Mouse (Mus musculus): ENCODE data around the gene Sphk2. TPM values are rescaled to one million over a fixed set of nuclear protein-coding genes. Genes with fewer than 3 reads are reported as not detected.

Gene Sphk2
- 19.3 TPM for polyA plus RNA-seq (2014; fragmentation: Illumina TruSeq; extraction: RNeasy Lipid Tissue Mini Kit (QIAGEN cat#74804); ENCODE audit: low read depth, low replicate concordance)

DNA sequence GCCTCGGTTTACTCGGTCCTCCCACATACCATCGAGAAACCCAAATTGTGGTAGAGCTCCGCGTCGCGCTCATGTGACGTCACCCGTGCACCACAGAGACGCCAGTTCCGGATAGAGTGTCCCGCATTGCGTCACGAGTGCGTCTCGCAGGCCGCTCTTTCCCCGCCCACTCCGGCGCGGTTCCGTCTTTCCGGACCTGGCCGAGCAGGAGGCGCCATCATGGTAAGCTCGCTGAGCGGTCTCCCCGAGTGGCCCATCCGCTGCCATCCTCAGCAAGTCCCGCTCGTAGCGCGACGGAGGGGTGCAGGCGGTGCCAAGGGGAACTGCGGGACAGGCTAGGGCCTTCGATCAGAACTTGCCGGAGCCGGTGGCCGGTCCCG is at the start of gene Sphk2:
Gene Sphk2, minus strand, starts transcription at position 85 of the 380 bp plus-strand sequence.

GRCm38 (mm10) chr7:45725713-45726112 is 7.9 kb upstream of the Sphk2 start, which contains the start of gene Spaca4:
TSS of gene Spaca4 (minus strand) at chr7:45725813.

DNA sequence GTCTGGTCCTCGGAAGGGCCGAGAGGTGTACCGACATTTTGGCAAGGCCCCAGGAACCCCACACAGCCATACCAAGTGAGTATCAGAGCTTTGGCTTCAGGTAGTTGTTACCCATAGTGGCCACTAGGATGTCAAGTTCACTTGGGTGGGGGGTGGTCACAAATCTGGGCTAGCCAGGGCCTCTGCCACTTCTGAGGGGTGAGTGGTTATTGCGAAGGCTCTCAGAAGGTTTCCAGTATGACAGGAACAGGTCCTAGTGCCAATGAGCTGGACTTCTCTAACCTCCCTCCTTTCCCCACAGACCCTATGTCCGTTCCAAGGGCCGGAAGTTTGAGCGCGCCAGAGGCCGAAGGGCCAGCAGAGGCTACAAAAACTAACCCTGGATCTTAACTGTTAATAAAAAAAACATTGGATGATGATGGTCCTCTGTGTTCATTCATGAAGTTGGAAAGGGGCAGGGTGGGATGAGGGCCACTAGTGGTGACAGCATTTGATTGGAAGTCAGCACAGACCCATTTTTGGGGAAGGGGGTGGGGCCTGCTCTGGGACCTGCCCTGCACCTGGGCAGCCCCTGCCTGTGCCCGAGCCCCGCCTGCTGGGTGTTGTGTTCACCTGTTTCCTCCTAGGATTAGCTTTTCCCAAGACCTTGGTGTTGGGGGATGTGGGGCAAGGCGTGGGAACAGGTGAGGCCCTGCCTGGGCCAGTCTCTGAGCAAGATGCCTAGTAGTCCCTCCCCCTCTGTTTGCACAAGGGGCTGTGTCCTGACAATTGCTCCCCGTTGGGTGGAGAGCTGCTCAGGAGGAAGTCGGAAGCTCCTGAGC is 2.8 kb upstream of the Sphk2 start, which contains the start of gene Fam83e:
Gene Fam83e, plus strand, starts transcription at position 800 of the 821 bp plus-strand sequence.

DNA sequence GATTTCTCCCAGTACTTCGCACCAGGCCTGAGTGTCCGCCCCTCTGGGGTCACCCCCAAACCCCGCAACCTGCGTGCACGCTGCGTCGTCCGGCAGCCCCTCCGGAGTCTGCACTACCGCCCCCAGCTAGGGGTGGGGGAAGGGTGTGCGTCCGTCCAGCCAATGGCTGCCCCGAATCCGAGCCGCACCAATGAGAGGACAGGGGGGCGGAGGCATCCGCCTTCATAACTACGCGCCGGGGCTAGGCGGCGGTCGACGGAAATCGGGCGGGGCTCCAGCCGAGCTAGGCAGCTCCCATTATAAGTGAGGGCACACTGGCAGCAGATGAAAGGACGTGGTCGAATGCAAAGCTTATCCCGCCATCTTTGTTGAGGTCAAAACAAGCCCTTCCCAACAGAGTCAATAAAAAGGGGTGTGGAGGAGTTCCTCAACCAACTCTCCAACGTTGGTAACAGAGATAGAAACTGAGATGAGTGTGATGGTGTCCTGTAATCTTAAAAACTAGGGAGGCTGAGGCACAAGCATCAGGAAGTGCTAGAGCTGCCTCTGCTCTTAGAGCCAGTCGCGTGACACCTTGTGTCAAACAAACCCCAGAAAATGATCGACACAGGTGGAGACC is 2.6 kb downstream of the Sphk2 start, which contains the start of gene Rpl18:
Gene Rpl18, plus strand, starts transcription at position 368 of the 619 bp plus-strand sequence.

DNA sequence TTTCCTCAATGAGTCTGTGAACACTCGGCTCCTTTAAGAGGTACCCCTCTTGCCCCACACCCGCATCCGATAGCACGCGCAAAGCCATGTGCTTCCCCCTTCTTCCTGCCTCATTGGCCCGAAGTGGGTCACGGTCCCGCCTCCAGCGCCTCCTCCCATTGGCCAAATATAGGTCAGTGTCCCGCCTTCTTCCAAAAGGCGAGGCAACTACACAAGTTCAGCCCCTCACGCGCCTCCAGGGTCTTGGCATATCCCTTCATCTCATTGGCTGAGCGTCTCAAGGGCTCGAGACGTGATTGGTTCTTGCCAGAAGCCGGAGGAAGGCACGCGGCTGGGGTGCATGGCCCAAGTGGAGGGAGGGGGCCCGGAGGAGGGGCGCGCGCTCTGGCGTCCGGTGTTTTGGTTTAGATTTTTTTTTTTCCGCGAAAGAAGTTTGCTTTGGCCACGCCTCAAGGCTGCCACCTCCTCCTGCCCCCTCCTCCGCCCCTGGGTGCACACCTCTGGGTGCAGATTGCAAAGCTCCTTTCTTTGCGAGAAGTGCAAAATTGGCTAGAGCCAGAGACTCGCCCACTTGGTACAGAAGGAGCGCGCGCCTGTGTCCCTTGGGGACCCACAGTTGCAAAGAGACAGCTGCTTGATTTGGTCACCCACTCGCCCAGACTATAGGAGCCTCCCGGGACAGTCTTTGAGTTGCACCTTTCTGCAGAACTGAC is 12.9 kb downstream of the Sphk2 start, which contains the start of gene Dbp:
Gene Dbp, plus strand, starts transcription at position 359 of the 713 bp plus-strand sequence.

DNA sequence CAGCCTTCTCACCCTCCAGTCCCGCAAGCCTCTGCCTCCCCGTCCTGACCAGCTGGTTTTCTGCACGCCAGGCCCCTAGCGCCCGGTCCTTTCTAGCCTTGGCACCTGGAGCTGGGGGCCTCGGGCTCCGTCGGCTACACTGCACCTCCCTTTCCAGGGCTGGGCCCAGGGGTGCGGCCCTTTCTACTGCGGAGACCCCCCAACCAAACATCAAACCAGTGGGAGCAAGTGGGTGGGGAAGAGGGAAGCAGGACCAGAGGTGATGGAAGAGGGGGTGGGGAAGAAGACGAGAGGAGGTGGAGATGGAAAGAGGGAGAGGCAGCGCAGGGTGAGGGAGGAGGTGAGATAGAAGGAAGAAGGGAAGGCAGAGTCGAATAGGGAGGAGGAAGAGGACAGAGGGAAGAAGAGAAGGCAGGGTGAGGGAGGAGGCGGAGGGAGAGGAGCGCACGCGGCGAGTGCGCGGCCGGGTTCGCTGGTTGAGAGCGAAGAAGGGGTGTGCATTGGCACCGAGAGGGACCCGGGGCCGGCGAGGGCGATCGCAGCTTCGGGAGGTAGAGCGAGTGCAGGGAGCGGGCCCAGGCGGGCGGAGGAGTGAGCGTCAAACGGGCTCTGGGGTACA is 18.2 kb downstream of the Sphk2 start, which contains the start of gene Car11:
Gene Car11, plus strand, starts transcription at position 321 of the 619 bp plus-strand sequence.

GRCm38 (mm10) chr7:45693921-45694591 is 23.7 kb downstream of the Sphk2 start, which contains the start of gene Sec1:
TSS of gene Sec1 (minus strand) at chr7:45694402.

GRCm38 (mm10) chr7:45683396-45684050 is 34.3 kb downstream of the Sphk2 start, which contains the start of gene Ntn5:
TSS of gene Ntn5 (plus strand) at chr7:45684022.

GRCm38 (mm10) chr7:45666161-45666560 is 51.6 kb downstream of the Sphk2 start, which contains the start of gene Fut2:
TSS of gene Fut2 (minus strand) at chr7:45666394.

Other genes with a start within 250 kb of the Sphk2 start
- gene Tulp2, start 236.1 kb downstream of the Sphk2 start, polyA plus RNA-seq (2014; fragmentation: Illumina TruSeq; extraction: RNeasy Lipid Tissue Mini Kit (QIAGEN cat#74804); ENCODE audit: low read depth, low replicate concordance) = not detected
- 1.7 TPM for gene Gm45808, start 231.2 kb downstream of the Sphk2 start, polyA plus RNA-seq (2014; fragmentation: Illumina TruSeq; extraction: RNeasy Lipid Tissue Mini Kit (QIAGEN cat#74804); ENCODE audit: low read depth, low replicate concordance)
- 13.6 TPM for gene Dhdh, start 229.2 kb downstream of the Sphk2 start, polyA plus RNA-seq (2014; fragmentation: Illumina TruSeq; extraction: RNeasy Lipid Tissue Mini Kit (QIAGEN cat#74804); ENCODE audit: low read depth, low replicate concordance)
- 147 TPM for gene Nucb1, start 207.6 kb downstream of the Sphk2 start, polyA plus RNA-seq (2014; fragmentation: Illumina TruSeq; extraction: RNeasy Lipid Tissue Mini Kit (QIAGEN cat#74804); ENCODE audit: low read depth, low replicate concordance)
- 41.3 TPM for gene Ppp1r15a, start 191.7 kb downstream of the Sphk2 start, polyA plus RNA-seq (2014; fragmentation: Illumina TruSeq; extraction: RNeasy Lipid Tissue Mini Kit (QIAGEN cat#74804); ENCODE audit: low read depth, low replicate concordance)
- gene Plekha4, start 191.7 kb downstream of the Sphk2 start, polyA plus RNA-seq (2014; fragmentation: Illumina TruSeq; extraction: RNeasy Lipid Tissue Mini Kit (QIAGEN cat#74804); ENCODE audit: low read depth, low replicate concordance) = 3.6 TPM
- gene Hsd17b14, start 163.1 kb downstream of the Sphk2 start, polyA plus RNA-seq (2014; fragmentation: Illumina TruSeq; extraction: RNeasy Lipid Tissue Mini Kit (QIAGEN cat#74804); ENCODE audit: low read depth, low replicate concordance) = not detected
- 137 TPM for gene Bcat2, start 147.8 kb downstream of the Sphk2 start, polyA plus RNA-seq (2014; fragmentation: Illumina TruSeq; extraction: RNeasy Lipid Tissue Mini Kit (QIAGEN cat#74804); ENCODE audit: low read depth, low replicate concordance)
- not detected for gene Fgf21, start 102.5 kb downstream of the Sphk2 start, polyA plus RNA-seq (2014; fragmentation: Illumina TruSeq; extraction: RNeasy Lipid Tissue Mini Kit (QIAGEN cat#74804); ENCODE audit: low read depth, low replicate concordance)
- not detected for gene Fut1, start 100.7 kb downstream of the Sphk2 start, polyA plus RNA-seq (2014; fragmentation: Illumina TruSeq; extraction: RNeasy Lipid Tissue Mini Kit (QIAGEN cat#74804); ENCODE audit: low read depth, low replicate concordance)
- 0.31 TPM for gene Izumo1, start 96.2 kb downstream of the Sphk2 start, polyA plus RNA-seq (2014; fragmentation: Illumina TruSeq; extraction: RNeasy Lipid Tissue Mini Kit (QIAGEN cat#74804); ENCODE audit: low read depth, low replicate concordance)
- gene Rasip1, start 90.5 kb downstream of the Sphk2 start, polyA plus RNA-seq (2014; fragmentation: Illumina TruSeq; extraction: RNeasy Lipid Tissue Mini Kit (QIAGEN cat#74804); ENCODE audit: low read depth, low replicate concordance) = 16.5 TPM
- gene Mamstr, start 78.0 kb downstream of the Sphk2 start, polyA plus RNA-seq (2014; fragmentation: Illumina TruSeq; extraction: RNeasy Lipid Tissue Mini Kit (QIAGEN cat#74804); ENCODE audit: low read depth, low replicate concordance) = 5.1 TPM
- gene Fut2, start 51.6 kb downstream of the Sphk2 start, polyA plus RNA-seq (2014; fragmentation: Illumina TruSeq; extraction: RNeasy Lipid Tissue Mini Kit (QIAGEN cat#74804); ENCODE audit: low read depth, low replicate concordance) = 1.1 TPM
- not detected for gene Ntn5, start 34.0 kb downstream of the Sphk2 start, polyA plus RNA-seq (2014; fragmentation: Illumina TruSeq; extraction: RNeasy Lipid Tissue Mini Kit (QIAGEN cat#74804); ENCODE audit: low read depth, low replicate concordance)
- 0.47 TPM for gene Sec1, start 23.6 kb downstream of the Sphk2 start, polyA plus RNA-seq (2014; fragmentation: Illumina TruSeq; extraction: RNeasy Lipid Tissue Mini Kit (QIAGEN cat#74804); ENCODE audit: low read depth, low replicate concordance)
- gene Car11, start 18.2 kb downstream of the Sphk2 start, polyA plus RNA-seq (2014; fragmentation: Illumina TruSeq; extraction: RNeasy Lipid Tissue Mini Kit (QIAGEN cat#74804); ENCODE audit: low read depth, low replicate concordance) = 8.2 TPM
- 17.7 TPM for gene Dbp, start 12.9 kb downstream of the Sphk2 start, polyA plus RNA-seq (2014; fragmentation: Illumina TruSeq; extraction: RNeasy Lipid Tissue Mini Kit (QIAGEN cat#74804); ENCODE audit: low read depth, low replicate concordance)
- 502 TPM for gene Rpl18, start 2.5 kb downstream of the Sphk2 start, polyA plus RNA-seq (2014; fragmentation: Illumina TruSeq; extraction: RNeasy Lipid Tissue Mini Kit (QIAGEN cat#74804); ENCODE audit: low read depth, low replicate concordance)
- not detected for gene Fam83e, start 3.2 kb upstream of the Sphk2 start, polyA plus RNA-seq (2014; fragmentation: Illumina TruSeq; extraction: RNeasy Lipid Tissue Mini Kit (QIAGEN cat#74804); ENCODE audit: low read depth, low replicate concordance)
- not detected for gene Spaca4, start 7.8 kb upstream of the Sphk2 start, polyA plus RNA-seq (2014; fragmentation: Illumina TruSeq; extraction: RNeasy Lipid Tissue Mini Kit (QIAGEN cat#74804); ENCODE audit: low read depth, low replicate concordance)
- gene Lmtk3, start 65.7 kb upstream of the Sphk2 start, polyA plus RNA-seq (2014; fragmentation: Illumina TruSeq; extraction: RNeasy Lipid Tissue Mini Kit (QIAGEN cat#74804); ENCODE audit: low read depth, low replicate concordance) = not detected
- gene Sult2b1, start 66.7 kb upstream of the Sphk2 start, polyA plus RNA-seq (2014; fragmentation: Illumina TruSeq; extraction: RNeasy Lipid Tissue Mini Kit (QIAGEN cat#74804); ENCODE audit: low read depth, low replicate concordance) = not detected
- gene Cyth2, start 96.6 kb upstream of the Sphk2 start, polyA plus RNA-seq (2014; fragmentation: Illumina TruSeq; extraction: RNeasy Lipid Tissue Mini Kit (QIAGEN cat#74804); ENCODE audit: low read depth, low replicate concordance) = 56.6 TPM
- 0.47 TPM for gene Kcnj14, start 106.8 kb upstream of the Sphk2 start, polyA plus RNA-seq (2014; fragmentation: Illumina TruSeq; extraction: RNeasy Lipid Tissue Mini Kit (QIAGEN cat#74804); ENCODE audit: low read depth, low replicate concordance)
- gene Grwd1, start 112.9 kb upstream of the Sphk2 start, polyA plus RNA-seq (2014; fragmentation: Illumina TruSeq; extraction: RNeasy Lipid Tissue Mini Kit (QIAGEN cat#74804); ENCODE audit: low read depth, low replicate concordance) = 13.0 TPM
- 146 TPM for gene Kdelr1, start 154.8 kb upstream of the Sphk2 start, polyA plus RNA-seq (2014; fragmentation: Illumina TruSeq; extraction: RNeasy Lipid Tissue Mini Kit (QIAGEN cat#74804); ENCODE audit: low read depth, low replicate concordance)
- 0.42 TPM for gene Grin2d, start 160.4 kb upstream of the Sphk2 start, polyA plus RNA-seq (2014; fragmentation: Illumina TruSeq; extraction: RNeasy Lipid Tissue Mini Kit (QIAGEN cat#74804); ENCODE audit: low read depth, low replicate concordance)
- not detected for gene Syngr4, start 178.7 kb upstream of the Sphk2 start, polyA plus RNA-seq (2014; fragmentation: Illumina TruSeq; extraction: RNeasy Lipid Tissue Mini Kit (QIAGEN cat#74804); ENCODE audit: low read depth, low replicate concordance)
- gene Tmem143, start 178.9 kb upstream of the Sphk2 start, polyA plus RNA-seq (2014; fragmentation: Illumina TruSeq; extraction: RNeasy Lipid Tissue Mini Kit (QIAGEN cat#74804); ENCODE audit: low read depth, low replicate concordance) = 106 TPM
- 34.2 TPM for gene Emp3, start 203.4 kb upstream of the Sphk2 start, polyA plus RNA-seq (2014; fragmentation: Illumina TruSeq; extraction: RNeasy Lipid Tissue Mini Kit (QIAGEN cat#74804); ENCODE audit: low read depth, low replicate concordance)
- 2.2 TPM for gene Ccdc114, start 206.1 kb upstream of the Sphk2 start, polyA plus RNA-seq (2014; fragmentation: Illumina TruSeq; extraction: RNeasy Lipid Tissue Mini Kit (QIAGEN cat#74804); ENCODE audit: low read depth, low replicate concordance)

Measured in heart, adult 10 weeks (tissue).